Mouse (Mus musculus): ENCODE results near the gene 1700042G07Rik.

The 1700042G07Rik gene

GRCm38 (mm10) chr4:116164759-116165554 is 8.2 kb upstream of the 1700042G07Rik start:
- DNase-seq, result no peak

- DNase-seq, result no peak
Measured at GRCm38 (mm10) chr4:116165708-116166407, 7.3 kb upstream of the 1700042G07Rik start.

GRCm38 (mm10) chr4:116167404-116167803 is 5.8 kb upstream of the 1700042G07Rik start, which contains the start of gene Tspan1:
Tspan1 (minus strand) TSS chr4:116167601.
- no peak for DNase-seq

- peak; percentile 91 for DNase-seq
Measured at GRCm38 (mm10) chr4:116168617-116169352, 4.4 kb upstream of the 1700042G07Rik start.

- DNase-seq, result no peak
Measured at GRCm38 (mm10) chr4:116169353-116169672, 3.9 kb upstream of the 1700042G07Rik start.

- DNase-seq, result peak; percentile 67
Measured at GRCm38 (mm10) chr4:116173752-116174151, 580 bp downstream of the 1700042G07Rik start.

- peak; percentile 92 for DNase-seq
Measured at GRCm38 (mm10) chr4:116174466-116175116, 1.4 kb downstream of the 1700042G07Rik start.

- DNase-seq, result no peak
Measured at GRCm38 (mm10) chr4:116175136-116175535, 2.0 kb downstream of the 1700042G07Rik start.

GRCm38 (mm10) chr4:116175711-116176542 is 2.8 kb downstream of the 1700042G07Rik start:
- peak; percentile 94 for DNase-seq

GRCm38 (mm10) chr4:116176543-116176988 is 3.4 kb downstream of the 1700042G07Rik start:
- DNase-seq, result peak; percentile 98

GRCm38 (mm10) chr4:116177140-116177539 is 4.0 kb downstream of the 1700042G07Rik start:
- peak; percentile 86 for DNase-seq

GRCm38 (mm10) chr4:116182079-116182478 is 8.9 kb downstream of the 1700042G07Rik start:
- DNase-seq, result no peak

GRCm38 (mm10) chr4:116182745-116183144 is 9.6 kb downstream of the 1700042G07Rik start:
- DNase-seq, result peak; percentile 76

- DNase-seq, result no peak
Measured at GRCm38 (mm10) chr4:116185083-116185482, 11.9 kb downstream of the 1700042G07Rik start.

GRCm38 (mm10) chr4:116192286-116192835 is 19.2 kb downstream of the 1700042G07Rik start:
- DNase-seq, result no peak

- DNase-seq, result no peak
Measured at GRCm38 (mm10) chr4:116193583-116194383, 20.6 kb downstream of the 1700042G07Rik start.

GRCm38 (mm10) chr4:116198422-116198821 is 25.2 kb downstream of the 1700042G07Rik start:
- peak; percentile 65 for DNase-seq

GRCm38 (mm10) chr4:116204422-116204821 is 31.2 kb downstream of the 1700042G07Rik start:
- DNase-seq, result no peak

- DNase-seq, result no peak
Measured at GRCm38 (mm10) chr4:116206531-116206930, 33.4 kb downstream of the 1700042G07Rik start.

GRCm38 (mm10) chr4:116208891-116209290 is 35.7 kb downstream of the 1700042G07Rik start:
- no peak for DNase-seq

Measured in cerebellum, adult 9-10 months (tissue).